Mouse (Mus musculus) embryo, embryonic 10 days (tissue): Measurements from ENCODE around the gene H2al2a.
"Not testable (repeated sequence)": the region's sequence is repeated elsewhere in the genome, so short reads cannot be mapped to it uniquely, and the experiment has no call there.

Experiments used
- DNase-seq: peaks from one replicate; pipeline ENCODE4 v3.0.0-alpha.2; 2015; ENCODE audit warnings: low spot score

The H2al2a gene

GRCm38 (mm10) chr2:18028140-18029021, 31.6 kb upstream of the H2al2a start:
- DNase-seq: peak; percentile 80

GRCm38 (mm10) chr2:18027448-18028139, 30.8 kb upstream of the H2al2a start:
- DNase-seq: peak; percentile 96

GRCm38 (mm10) chr2:18026116-18026947, 29.6 kb upstream of the H2al2a start:
- peak; percentile 81 for DNase-seq

GRCm38 (mm10) chr2:18025781-18026115, 29.0 kb upstream of the H2al2a start:
- DNase-seq: no peak

GRCm38 (mm10) chr2:18025116-18025515, 28.4 kb upstream of the H2al2a start:
- DNase-seq: no peak

- DNase-seq: no peak
Observed at GRCm38 (mm10) chr2:18022886-18023285, 26.1 kb upstream of the H2al2a start.

GRCm38 (mm10) chr2:18019122-18019521, 22.4 kb upstream of the H2al2a start:
- DNase-seq: no peak

GRCm38 (mm10) chr2:18017321-18017720, 20.6 kb upstream of the H2al2a start:
- no peak for DNase-seq

- DNase-seq: no peak
Observed at GRCm38 (mm10) chr2:18016639-18017038, 19.9 kb upstream of the H2al2a start.

- DNase-seq: no peak
Observed at GRCm38 (mm10) chr2:18015581-18015980, 18.8 kb upstream of the H2al2a start.

GRCm38 (mm10) chr2:18012866-18013265, 16.1 kb upstream of the H2al2a start:
- DNase-seq: no peak

GRCm38 (mm10) chr2:18011226-18011625, 14.5 kb upstream of the H2al2a start:
- no peak for DNase-seq

GRCm38 (mm10) chr2:18005137-18005536, 8.4 kb upstream of the H2al2a start:
- DNase-seq: peak; percentile 27

- DNase-seq: no peak
Observed at GRCm38 (mm10) chr2:18004286-18004685, 7.5 kb upstream of the H2al2a start.

- no peak for DNase-seq
Observed at GRCm38 (mm10) chr2:18002306-18002705, 5.5 kb upstream of the H2al2a start.

GRCm38 (mm10) chr2:17989562-17989961, 7.2 kb downstream of the H2al2a start:
- no peak for DNase-seq

- DNase-seq: no peak
Observed at GRCm38 (mm10) chr2:17989115-17989514, 7.6 kb downstream of the H2al2a start.

GRCm38 (mm10) chr2:17986694-17987093, 10.1 kb downstream of the H2al2a start:
- DNase-seq: no peak

- DNase-seq: no peak
Observed at GRCm38 (mm10) chr2:17984774-17985173, 12.0 kb downstream of the H2al2a start.

- DNase-seq: no peak
Observed at GRCm38 (mm10) chr2:17982747-17983146, 14.0 kb downstream of the H2al2a start.

- no peak for DNase-seq
Observed at GRCm38 (mm10) chr2:17978706-17979105, 18.1 kb downstream of the H2al2a start.

- DNase-seq: not testable (repeated sequence)
Observed at GRCm38 (mm10) chr2:17978251-17978650, 18.5 kb downstream of the H2al2a start.
